Mouse (Mus musculus) layer of hippocampus, adult 8-10 months (tissue): ENCODE data around the gene Ube2v1. TPM values are rescaled to one million over a fixed set of nuclear protein-coding genes. Genes with fewer than 3 reads are reported as not detected.
"Not testable (repeated sequence)": the region's sequence is repeated elsewhere in the genome, so short reads cannot be mapped to it uniquely, and the experiment has no call there.

Experiments used
- DNase-seq, 2 experiments: peaks; one replicate each; pipeline ENCODE4 v3.0.0; 2022; ENCODE audit warnings: low spot score in 2 of 2
- total RNA-seq, 4 experiments: library from RNA; stranded (reverse); gene quantifications; 2 replicates each; pipeline ENCODE4 v1.2.4; 2022

Ube2v1 gene
- total RNA-seq, 4 experiments from 2014 or later = 196 to 224 (median 216) TPM

GRCm38 (mm10) chr2:167654911-167655600, 23.2 kb upstream of the Ube2v1 start:
- no peak for DNase-seq

- no peak for DNase-seq
Measured at GRCm38 (mm10) chr2:167652694-167653093, 20.8 kb upstream of the Ube2v1 start.

- DNase-seq = peak; percentile 52 to 59
Measured at GRCm38 (mm10) chr2:167651622-167652021, 19.7 kb upstream of the Ube2v1 start.

- DNase-seq = no peak
Measured at GRCm38 (mm10) chr2:167649290-167650032, 17.6 kb upstream of the Ube2v1 start.

GRCm38 (mm10) chr2:167646411-167646810, 14.5 kb upstream of the Ube2v1 start:
- no peak for DNase-seq

- not testable (repeated sequence) for DNase-seq
Measured at GRCm38 (mm10) chr2:167643356-167644052, 11.6 kb upstream of the Ube2v1 start.

- DNase-seq = no peak
Measured at GRCm38 (mm10) chr2:167642164-167642563, 10.3 kb upstream of the Ube2v1 start.

GRCm38 (mm10) chr2:167641337-167641736, 9.4 kb upstream of the Ube2v1 start:
- DNase-seq = no peak

- no peak for DNase-seq
Measured at GRCm38 (mm10) chr2:167640279-167640678, 8.4 kb upstream of the Ube2v1 start.

GRCm38 (mm10) chr2:167634865-167635512, 3.1 kb upstream of the Ube2v1 start:
- no peak for DNase-seq

GRCm38 (mm10) chr2:167634338-167634770, 2.5 kb upstream of the Ube2v1 start:
- DNase-seq = peak; percentile 98

GRCm38 (mm10) chr2:167633537-167633872, 1.6 kb upstream of the Ube2v1 start:
- DNase-seq = no peak

- DNase-seq = no peak
Measured at GRCm38 (mm10) chr2:167632731-167633536, 1.0 kb upstream of the Ube2v1 start.

- peak in 1 of 2 experiments; percentile 36 for DNase-seq
Measured at GRCm38 (mm10) chr2:167631181-167631590, 709 bp downstream of the Ube2v1 start.

GRCm38 (mm10) chr2:167630421-167630820, 1.5 kb downstream of the Ube2v1 start:
- DNase-seq = no peak

GRCm38 (mm10) chr2:167629665-167630209, 2.2 kb downstream of the Ube2v1 start:
- DNase-seq = no peak

GRCm38 (mm10) chr2:167628872-167629271, 3.0 kb downstream of the Ube2v1 start:
- DNase-seq = no peak

- DNase-seq = no peak
Measured at GRCm38 (mm10) chr2:167627019-167627418, 4.9 kb downstream of the Ube2v1 start.

- DNase-seq = no peak
Measured at GRCm38 (mm10) chr2:167625670-167626069, 6.2 kb downstream of the Ube2v1 start.

- DNase-seq = no peak
Measured at GRCm38 (mm10) chr2:167624368-167625075, 7.4 kb downstream of the Ube2v1 start.
